Mouse (Mus musculus) T-helper 2 cell (primary cell): ENCODE measurements around the gene Gm8232.
"Not testable (repeated sequence)": the region's sequence is repeated elsewhere in the genome, so short reads cannot be mapped to it uniquely, and the experiment has no call there.

ENCODE experiments used
- in situ Hi-C: fragments of 300-600 bp; cut with MboI, MseI; formaldehyde crosslinking; loops from one replicate; pipeline ENCODE4 v1.15.1; 2025; ENCODE audit warnings: high pct_unique_total_duplicates

Gm8232 gene

DNA sequence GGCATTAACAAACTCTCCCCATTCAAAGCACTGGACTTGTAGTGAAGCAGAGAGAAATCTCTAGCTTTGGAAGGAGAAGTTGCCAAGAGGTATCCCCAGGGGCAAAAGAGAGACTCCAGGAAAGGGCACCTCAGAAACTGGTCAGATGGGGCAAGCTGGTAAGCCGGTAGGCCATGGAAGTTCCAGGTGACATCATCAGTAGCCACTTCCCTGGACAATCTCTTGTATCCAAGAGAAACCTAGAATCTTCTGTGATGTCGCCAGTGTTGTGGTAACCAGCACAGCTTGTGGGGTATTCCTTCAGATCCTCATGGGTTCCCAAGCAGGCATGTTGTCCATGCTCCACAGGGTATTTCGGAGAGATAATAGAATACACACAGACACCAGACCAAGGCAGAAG is at the start of gene Gm8232:
Gene Gm8232 (plus strand): TSS at position 301 of the 400 bp plus-strand sequence.
- in situ Hi-C loops = loop anchor here (25.0 kb wide), 1 partner anchor 1021 kb away; the partner anchor contains the start of gene Gm8138

DNA sequence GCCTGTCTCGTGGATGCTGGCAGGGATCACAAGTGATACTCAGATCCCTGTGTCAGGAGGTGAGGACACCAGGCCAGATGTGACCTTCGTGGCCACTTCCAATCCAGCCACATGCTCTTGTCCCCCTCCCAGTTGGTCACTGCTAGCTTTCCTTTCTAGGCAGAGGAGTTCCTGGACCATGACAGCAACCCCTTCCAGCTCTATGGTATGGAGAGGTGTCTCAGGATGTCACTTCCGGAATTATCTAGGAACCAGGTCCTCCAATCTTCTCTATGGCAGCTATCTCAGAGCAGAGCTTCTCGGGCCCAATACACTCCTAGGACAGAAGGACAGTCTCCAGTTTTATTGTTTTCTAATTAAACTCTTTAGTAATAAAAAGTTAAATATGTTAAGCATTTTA is 49.2 kb upstream of the Gm8232 start:
- in situ Hi-C loops = loop anchor here (5.0 kb wide), 1 partner anchor 77 kb away; no protein-coding TSS in a partner anchor

DNA sequence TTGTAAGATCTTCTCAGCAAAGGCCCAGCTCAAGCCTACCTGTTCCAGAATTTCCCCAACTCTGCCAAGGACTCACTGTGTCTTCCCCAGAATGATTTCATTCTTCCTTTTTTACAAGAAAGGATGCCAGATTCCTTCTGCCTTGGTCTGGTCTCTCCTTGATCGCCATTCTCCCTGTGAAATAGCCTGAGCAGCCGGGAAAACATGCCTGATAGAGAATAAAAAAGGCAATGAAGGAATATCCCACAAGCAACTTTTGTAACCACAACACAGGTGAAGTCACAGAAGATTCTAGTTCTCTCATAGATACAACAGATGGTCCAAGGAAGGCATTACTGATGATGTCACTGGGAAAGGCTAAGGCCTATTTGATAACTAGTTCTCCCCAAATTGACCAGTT is 22.8 kb upstream of the Gm8232 start, which contains the start of gene Gm3371:
Gene Gm3371 (minus strand): TSS at position 101 of the 400 bp plus-strand sequence.
- in situ Hi-C loops = not testable (repeated sequence)
